Mouse (Mus musculus) bone marrow, adult 2 months (tissue): Measurements from ENCODE around the gene Fndc8.

ENCODE experiments used
- CTCF ChIP-seq: fragments of 200-500 bp; IDR thresholded peaks from 2 replicates; pipeline ENCODE4 v1.5.1; 2011; ENCODE audit warnings: low read length, control low read depth; ENCODE audit not compliant: control insufficient read depth, insufficient read depth
- POLR2A ChIP-seq: fragments of 200-500 bp; IDR thresholded peaks from 2 replicates; pipeline ENCODE4 v1.6.1; 2011; ENCODE audit warnings: low read depth, mild to moderate bottlenecking, control low read depth, low read length, borderline replicate concordance; ENCODE audit not compliant: control insufficient read depth

GRCm38 (mm10) chr11:82899720-82900119 is 7.8 kb downstream of the Fndc8 start:
- TF ChIP-seq CTCF (no peak), POLR2A (no peak)
